Mouse (Mus musculus) layer of hippocampus, postnatal 14 days (tissue): ENCODE results near the gene Zfp978. TPM values are rescaled to one million over a fixed set of nuclear protein-coding genes. Genes with fewer than 3 reads are reported as not detected.
"Not testable (repeated sequence)": the region's sequence is repeated elsewhere in the genome, so short reads cannot be mapped to it uniquely, and the experiment has no call there.

Source experiments
- DNase-seq, 2 experiments: peaks; one replicate each; pipeline ENCODE4 v3.0.0; 2021 to 2022; ENCODE audit warnings: low spot score in 2 of 2, mixed read lengths in 1 of 2
- total RNA-seq, 2 experiments: library from RNA; stranded (reverse); gene quantifications; 2 replicates each; pipeline ENCODE4 v1.2.3; 2021

The Zfp978 gene
- total RNA-seq, 2 experiments from 2014 or later, result not detected

- not testable (repeated sequence) for DNase-seq
Measured at GRCm38 (mm10) chr4:147349687-147350415, 11.3 kb upstream of the Zfp978 start.

GRCm38 (mm10) chr4:147350541-147350940, 10.6 kb upstream of the Zfp978 start:
- DNase-seq, result not testable (repeated sequence)

GRCm38 (mm10) chr4:147351376-147351980, 9.6 kb upstream of the Zfp978 start:
- DNase-seq, result not testable (repeated sequence)

GRCm38 (mm10) chr4:147353626-147354025, 7.5 kb upstream of the Zfp978 start:
- DNase-seq, result not testable (repeated sequence)

- DNase-seq, result not testable (repeated sequence)
Measured at GRCm38 (mm10) chr4:147356042-147356441, 5.1 kb upstream of the Zfp978 start.

- not testable (repeated sequence) for DNase-seq
Measured at GRCm38 (mm10) chr4:147357195-147357594, 3.9 kb upstream of the Zfp978 start.

- DNase-seq, result not testable (repeated sequence)
Measured at GRCm38 (mm10) chr4:147361872-147362271, 769 bp downstream of the Zfp978 start.

- not testable (repeated sequence) for DNase-seq
Measured at GRCm38 (mm10) chr4:147369564-147369963, 8.5 kb downstream of the Zfp978 start.

- not testable (repeated sequence) for DNase-seq
Measured at GRCm38 (mm10) chr4:147383199-147383598, 22.1 kb downstream of the Zfp978 start.

- not testable (repeated sequence) for DNase-seq
Measured at GRCm38 (mm10) chr4:147397201-147397600, 36.1 kb downstream of the Zfp978 start.

GRCm38 (mm10) chr4:147397934-147398682, 37.0 kb downstream of the Zfp978 start:
- DNase-seq, result not testable (repeated sequence)

GRCm38 (mm10) chr4:147398741-147399140, 37.6 kb downstream of the Zfp978 start:
- not testable (repeated sequence) for DNase-seq

GRCm38 (mm10) chr4:147399505-147399904, 38.4 kb downstream of the Zfp978 start:
- DNase-seq, result not testable (repeated sequence)

- not testable (repeated sequence) for DNase-seq
Measured at GRCm38 (mm10) chr4:147400031-147400847, 39.1 kb downstream of the Zfp978 start.

- not testable (repeated sequence) for DNase-seq
Measured at GRCm38 (mm10) chr4:147400848-147401715, 40.0 kb downstream of the Zfp978 start.

GRCm38 (mm10) chr4:147401736-147402506, 40.8 kb downstream of the Zfp978 start:
- not testable (repeated sequence) for DNase-seq

GRCm38 (mm10) chr4:147402507-147402890, 41.4 kb downstream of the Zfp978 start:
- not testable (repeated sequence) for DNase-seq

- not testable (repeated sequence) for DNase-seq
Measured at GRCm38 (mm10) chr4:147403509-147403908, 42.4 kb downstream of the Zfp978 start.
